Mouse (Mus musculus) forebrain, embryonic 15.5 days (tissue): Measurements from ENCODE around the gene Adgrl1. TPM values are rescaled to one million over a fixed set of nuclear protein-coding genes. Genes with fewer than 3 reads are reported as not detected.

Experiments
- ATAC-seq: fragments of 200-750 bp; cut with Nextera tagmentation; replicated peaks from 2 replicates; pipeline ENCODE4 v1.8.0; 2017; ENCODE audit warnings: mild to moderate bottlenecking, moderate TSS enrichment, moderate library complexity
- H3K27ac ChIP-seq: fragments of 300-500 bp; sonication (generic); replicated peaks from 2 replicates; pipeline ENCODE4 v1.5.1; 2015; ENCODE audit warnings: mild to moderate bottlenecking, inconsistent platforms
- H3K27me3 ChIP-seq: fragments of 300-500 bp; sonication (generic); 2 replicates; pipeline ENCODE4 v1.6.1; 2015; ENCODE audit warnings: inconsistent platforms
- H3K36me3 ChIP-seq: fragments of 300-500 bp; sonication (generic); 2 replicates; pipeline ENCODE4 v1.6.1; 2015; ENCODE audit warnings: mild to moderate bottlenecking, inconsistent platforms
- H3K4me1 ChIP-seq: fragments of 300-500 bp; sonication (generic); 2 replicates; pipeline ENCODE4 v1.6.1; 2015; ENCODE audit warnings: inconsistent platforms
- H3K4me2 ChIP-seq: fragments of 300-500 bp; sonication (generic); replicated peaks from 2 replicates; pipeline ENCODE4 v1.6.1; 2015; ENCODE audit warnings: mild to moderate bottlenecking, inconsistent platforms
- H3K4me3 ChIP-seq: fragments of 300-500 bp; sonication (generic); 2 replicates; pipeline ENCODE4 v1.5.1; 2015; ENCODE audit warnings: mild to moderate bottlenecking, inconsistent platforms
- H3K9ac ChIP-seq: fragments of 300-500 bp; sonication (generic); replicated peaks from 2 replicates; pipeline ENCODE4 v1.6.1; 2015; ENCODE audit warnings: mild to moderate bottlenecking, inconsistent platforms
- H3K9me3 ChIP-seq: fragments of 300-500 bp; sonication (generic); 2 replicates; pipeline ENCODE4 v1.6.1; 2016; ENCODE audit warnings: inconsistent platforms
- WGBS: fragments of 180-500 bp; shearing (Covaris S2); methylation state at CpG from one replicate; pipeline ENCODE4 v1.1.7; 2015; ENCODE audit warnings: mixed read lengths; 5-methylcytosine and 5-hydroxymethylcytosine counted together
- polyA plus RNA-seq: library from polyadenylated mRNA; unstranded; fragments of >200 nt; fragmentation: Nextera tagmentation; extraction: Ambion mirVana; gene quantifications from 2 replicates; pipeline ENCODE4 v1.2.1, GENCODE M21; 2015

Gene Adgrl1
- polyA plus RNA-seq = 56.2 and 57.0 TPM in 2 replicates

GRCm38 (mm10) chr8:83899363-83900252 lies at the start of gene Adgrl1:
Adgrl1 (plus strand) TSS chr8:83900105.
- H3K36me3 ChIP-seq = no peaks in the 10 kb centered on the region
- under 1% methylated on average over 66 of the region's 70 CpGs for WGBS
- H3K4me2 ChIP-seq = peak within 1 kb of the TSS; percentile 64
- 0 out of 2 replicates have a peak, but pooled peaks cover 3% of the 10 kb centered on the region for H3K27me3 ChIP-seq
- peaks cover 53% of the 10 kb centered on the region for H3K4me1 ChIP-seq
- no peaks in the 10 kb centered on the region for H3K9me3 ChIP-seq
- H3K27ac ChIP-seq = peak within 1 kb of the TSS; percentile 100
- peak within 1 kb of the TSS; percentile 99 for H3K4me3 ChIP-seq
- H3K9ac ChIP-seq = peak within 1 kb of the TSS; percentile 99
- ATAC-seq = peak; percentile 92

- WGBS = 27% methylated on average over 8 of the region's 8 CpGs
- Histone ChIP-seq H3K4me3 (no peak overlapping the region), H3K36me3 (no peaks in the 10 kb centered on the region), H3K9me3 (no peaks in the 10 kb centered on the region), H3K4me2 (no peak overlapping the region), H3K27ac (no peak overlapping the region), H3K9ac (no peak overlapping the region), H3K4me1 (no peaks in the 10 kb centered on the region), H3K27me3 (no peaks in the 10 kb centered on the region)
- ATAC-seq = no peak
Observed at GRCm38 (mm10) chr8:83852329-83852728, 47.6 kb upstream of the Adgrl1 start.

- Histone ChIP-seq H3K27me3 (no peaks in the 10 kb centered on the region), H3K9ac (no peak overlapping the region), H3K4me3 (no peak overlapping the region), H3K4me1 (no peaks in the 10 kb centered on the region), H3K36me3 (no peaks in the 10 kb centered on the region), H3K9me3 (no peaks in the 10 kb centered on the region), H3K4me2 (no peak overlapping the region), H3K27ac (no peak overlapping the region)
- no peak for ATAC-seq
- WGBS = 77% methylated on average over 3 of the region's 3 CpGs
Observed at GRCm38 (mm10) chr8:83853323-83854050, 46.4 kb upstream of the Adgrl1 start.

GRCm38 (mm10) chr8:83856486-83857065 lies 43.3 kb upstream of the Adgrl1 start:
- no peaks in the 10 kb centered on the region for H3K27me3 ChIP-seq
- no peaks in the 10 kb centered on the region for H3K36me3 ChIP-seq
- WGBS = 86% methylated on average over 6 of the region's 6 CpGs
- no peak for ATAC-seq
- no peak overlapping the region for H3K4me2 ChIP-seq
- H3K4me3 ChIP-seq = no peak overlapping the region
- H3K27ac ChIP-seq = no peak overlapping the region
- H3K9ac ChIP-seq = no peak overlapping the region
- no peaks in the 10 kb centered on the region for H3K4me1 ChIP-seq
- H3K9me3 ChIP-seq = no peaks in the 10 kb centered on the region

GRCm38 (mm10) chr8:83862439-83863268 lies 37.3 kb upstream of the Adgrl1 start:
- H3K4me2 ChIP-seq = peak overlapping the region; percentile 43
- WGBS = 8% methylated on average over 24 of the region's 24 CpGs

GRCm38 (mm10) chr8:83874881-83875655 lies 24.8 kb upstream of the Adgrl1 start:
- ATAC-seq = peak; percentile 87
- peak overlapping the region; percentile 72 for H3K4me3 ChIP-seq
- no peaks in the 10 kb centered on the region for H3K36me3 ChIP-seq

More at GRCm38 (mm10) chr8:83862439-83863268, 37.3 kb upstream of the Adgrl1 start:
- peaks cover 9% of the 10 kb centered on the region for H3K4me1 ChIP-seq
- H3K9me3 ChIP-seq = no peaks in the 10 kb centered on the region
- H3K36me3 ChIP-seq = no peaks in the 10 kb centered on the region
- H3K27me3 ChIP-seq = no peaks in the 10 kb centered on the region
- H3K4me3 ChIP-seq = peak overlapping the region; percentile 28
- peak overlapping the region; percentile 9; the same call in 1 of the 2 replicates for H3K9ac ChIP-seq
- no peak overlapping the region for H3K27ac ChIP-seq
- ATAC-seq = no peak

GRCm38 (mm10) chr8:83875656-83876040 lies 24.3 kb upstream of the Adgrl1 start:
- Histone ChIP-seq H3K27ac (peak overlapping the region; percentile 91), H3K27me3 (no peaks in the 10 kb centered on the region), H3K9ac (peak overlapping the region; percentile 83), H3K4me1 (peaks cover 20% of the 10 kb centered on the region), H3K36me3 (no peaks in the 10 kb centered on the region), H3K4me3 (peak overlapping the region; percentile 72), H3K9me3 (no peaks in the 10 kb centered on the region), H3K4me2 (peak overlapping the region; percentile 88)
- 2% methylated on average over 10 of the region's 11 CpGs for WGBS
- peak; percentile 62 for ATAC-seq

More at GRCm38 (mm10) chr8:83874881-83875655, 24.8 kb upstream of the Adgrl1 start:
- peaks cover 20% of the 10 kb centered on the region for H3K4me1 ChIP-seq
- under 1% methylated on average over 57 of the region's 66 CpGs for WGBS
- peak overlapping the region; percentile 83 for H3K9ac ChIP-seq
- peak overlapping the region; percentile 88 for H3K4me2 ChIP-seq
- H3K27me3 ChIP-seq = no peaks in the 10 kb centered on the region
- H3K27ac ChIP-seq = peak overlapping the region; percentile 91
- no peaks in the 10 kb centered on the region for H3K9me3 ChIP-seq

- no peaks in the 10 kb centered on the region for H3K27me3 ChIP-seq
- WGBS = under 1% methylated on average over 41 of the region's 41 CpGs
- H3K36me3 ChIP-seq = no peaks in the 10 kb centered on the region
- no peaks in the 10 kb centered on the region for H3K9me3 ChIP-seq
- peak overlapping the region; percentile 88 for H3K4me2 ChIP-seq
- H3K4me3 ChIP-seq = peak overlapping the region; percentile 72
- ATAC-seq = peak; percentile 23; the same call in 1 of the 2 replicates
- H3K4me1 ChIP-seq = peaks cover 20% of the 10 kb centered on the region
- H3K9ac ChIP-seq = peak overlapping the region; percentile 83
- peak overlapping the region; percentile 91 for H3K27ac ChIP-seq
Observed at GRCm38 (mm10) chr8:83876080-83876837, 23.6 kb upstream of the Adgrl1 start.

- Histone ChIP-seq H3K4me1 (peaks cover 20% of the 10 kb centered on the region), H3K27ac (peak overlapping the region; percentile 91; the same call in 1 of the 2 replicates), H3K36me3 (no peaks in the 10 kb centered on the region), H3K9ac (no peak overlapping the region), H3K4me2 (peak overlapping the region; percentile 88), H3K4me3 (0 out of 2 replicates have a peak overlapping the region, but pooled peaks have one; percentile 72), H3K9me3 (no peaks in the 10 kb centered on the region), H3K27me3 (no peaks in the 10 kb centered on the region)
- no peak for ATAC-seq
- 3% methylated on average over 10 of the region's 10 CpGs for WGBS
Observed at GRCm38 (mm10) chr8:83876838-83877223, 23.1 kb upstream of the Adgrl1 start.

- Histone ChIP-seq H3K27me3 (no peaks in the 10 kb centered on the region), H3K36me3 (no peaks in the 10 kb centered on the region), H3K9ac (no peak overlapping the region), H3K9me3 (no peaks in the 10 kb centered on the region), H3K4me1 (no peaks in the 10 kb centered on the region), H3K4me3 (no peak overlapping the region), H3K4me2 (no peak overlapping the region), H3K27ac (peak overlapping the region; percentile 29; the same call in 1 of the 2 replicates)
- WGBS = 48% methylated on average over 2 of the region's 2 CpGs
- ATAC-seq = peak; percentile 46; the same call in 1 of the 2 replicates
Observed at GRCm38 (mm10) chr8:83888409-83888808, 11.5 kb upstream of the Adgrl1 start.
